Mouse (Mus musculus) neural tube, embryonic 13.5 days (tissue): Measurements from ENCODE around the gene Foxk1. TPM values are rescaled to one million over a fixed set of nuclear protein-coding genes. Genes with fewer than 3 reads are reported as not detected.

Experiments
- ATAC-seq: fragments of 200-750 bp; cut with Nextera tagmentation; 2 replicates; pipeline ENCODE4 v1.8.0; 2017; ENCODE audit warnings: low read depth, mild to moderate bottlenecking, moderate TSS enrichment, moderate library complexity
- H3K27ac ChIP-seq: fragments of 300-500 bp; sonication (generic); replicated peaks from 2 replicates; pipeline ENCODE4 v1.5.1; 2015; ENCODE audit warnings: moderate library complexity, mild to moderate bottlenecking, inconsistent platforms
- H3K27me3 ChIP-seq: fragments of 300-500 bp; sonication (generic); 2 replicates; pipeline ENCODE4 v1.6.1; 2015; ENCODE audit warnings: mild to moderate bottlenecking, inconsistent platforms
- H3K36me3 ChIP-seq: fragments of 300-500 bp; sonication (generic); 2 replicates; pipeline ENCODE4 v1.6.1; 2015; ENCODE audit warnings: mild to moderate bottlenecking, inconsistent platforms
- H3K4me1 ChIP-seq: fragments of 300-500 bp; sonication (generic); replicated peaks from 2 replicates; pipeline ENCODE4 v1.6.1; 2015; ENCODE audit warnings: inconsistent platforms
- H3K4me2 ChIP-seq: fragments of 300-500 bp; sonication (generic); 2 replicates; pipeline ENCODE4 v1.6.1; 2015; ENCODE audit warnings: inconsistent platforms, mild to moderate bottlenecking, moderate library complexity
- H3K4me3 ChIP-seq: fragments of 300-500 bp; sonication (generic); 2 replicates; pipeline ENCODE4 v1.5.1; 2015; ENCODE audit warnings: mild to moderate bottlenecking, inconsistent platforms
- H3K9ac ChIP-seq: fragments of 300-500 bp; sonication (generic); 2 replicates; pipeline ENCODE4 v1.6.1; 2015; ENCODE audit warnings: moderate library complexity, mild to moderate bottlenecking, inconsistent platforms
- H3K9me3 ChIP-seq: fragments of 300-500 bp; sonication (generic); 2 replicates; pipeline ENCODE4 v1.6.1; 2016; ENCODE audit warnings: inconsistent platforms
- WGBS: fragments of 180-500 bp; shearing (Covaris S2); methylation state at CpG from one replicate; pipeline ENCODE4 v1.1.7; 2015; 5-methylcytosine and 5-hydroxymethylcytosine counted together
- polyA plus RNA-seq: library from polyadenylated mRNA; unstranded; fragments of >200 nt; fragmentation: Nextera tagmentation; extraction: Ambion mirVana; gene quantifications from 2 replicates; pipeline ENCODE4 v1.2.1, GENCODE M21; 2015

Gene Foxk1
- polyA plus RNA-seq, 1 experiment from 2014 or later: 7.2 TPM

DNA sequence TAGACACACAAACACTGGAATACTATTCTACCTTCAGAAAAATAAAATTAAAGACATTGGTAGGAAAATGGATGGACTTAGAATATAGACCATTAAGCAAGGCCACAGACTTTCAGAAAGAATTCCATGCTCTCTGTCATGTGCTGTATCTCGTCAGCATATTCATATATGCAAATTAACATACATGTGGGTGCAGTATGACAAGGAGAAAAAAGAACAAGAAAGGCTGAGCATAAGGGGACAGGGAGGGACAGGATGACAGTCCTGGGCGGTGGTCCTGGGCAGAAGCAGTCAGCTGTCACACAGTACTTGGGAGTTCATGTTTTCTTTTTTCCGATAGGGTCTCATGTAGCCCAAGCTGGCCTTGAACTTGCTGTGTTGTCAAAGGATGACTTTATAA is 22.4 kb downstream of the Foxk1 start:
- peaks cover 51% of the 10 kb centered on the region for H3K4me1 ChIP-seq
- 44% methylated on average over 3 of the region's 3 CpGs for WGBS

DNA sequence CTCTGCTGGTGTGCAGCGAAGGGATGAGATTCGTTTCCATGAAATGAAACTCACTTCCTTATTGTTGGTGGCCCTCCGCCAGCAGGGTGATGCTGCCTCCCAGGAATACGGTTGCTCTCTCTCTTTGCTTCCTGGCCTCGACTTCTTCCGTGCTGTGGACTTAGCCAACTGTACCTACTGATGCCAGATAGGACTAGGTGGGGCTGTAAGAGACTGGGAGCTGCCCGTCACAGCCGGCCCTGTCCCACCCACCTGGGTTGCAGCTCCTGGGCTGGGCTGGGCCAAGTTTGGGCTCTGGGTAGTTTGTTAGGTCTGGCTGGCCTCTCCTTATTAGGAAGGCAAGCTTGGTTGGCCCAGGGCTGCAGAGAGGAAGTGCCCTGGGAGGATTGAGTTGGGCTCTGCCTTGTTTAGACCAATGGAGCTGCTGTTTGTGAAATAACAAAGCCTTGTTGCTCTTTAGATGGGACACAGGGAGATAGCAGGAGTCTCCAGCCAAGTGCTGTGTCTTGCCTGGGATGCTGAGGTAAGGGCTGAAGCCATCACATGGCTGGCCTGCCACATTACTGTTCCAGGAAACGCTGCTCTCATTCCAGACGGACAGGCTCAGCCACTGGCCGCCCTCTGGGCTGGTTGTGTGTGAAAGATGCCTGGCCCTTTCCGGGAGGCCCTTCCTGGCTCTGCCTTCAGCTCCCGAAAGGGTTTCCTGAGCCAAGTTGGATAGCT is 23.5 kb downstream of the Foxk1 start:
- Histone ChIP-seq H3K9ac (0 out of 2 replicates have a peak overlapping the region, but pooled peaks have one; percentile 22), H3K36me3 (peaks cover 10% of the 10 kb centered on the region), H3K4me3 (no peak overlapping the region), H3K4me2 (no peak overlapping the region), H3K4me1 (peaks cover 52% of the 10 kb centered on the region), H3K27ac (peak overlapping the region; percentile 59), H3K9me3 (no peaks in the 10 kb centered on the region), H3K27me3 (no peaks in the 10 kb centered on the region)
- ATAC-seq: 0 out of 2 replicates have a peak, but pooled peaks have one; percentile 21
- WGBS: 78% methylated on average over 13 of the region's 13 CpGs

More for the DNA sequence above, 22.4 kb downstream of the Foxk1 start:
- H3K4me3 ChIP-seq: no peak overlapping the region
- no peak overlapping the region for H3K4me2 ChIP-seq
- H3K27ac ChIP-seq: no peak overlapping the region; the same call in 1 of the 2 replicates
- H3K9me3 ChIP-seq: no peaks in the 10 kb centered on the region
- H3K36me3 ChIP-seq: peaks cover 16% of the 10 kb centered on the region
- H3K27me3 ChIP-seq: no peaks in the 10 kb centered on the region
- H3K9ac ChIP-seq: no peak overlapping the region
- ATAC-seq: no peak

GRCm38 (mm10) chr5:142426476-142426875 is 25.2 kb downstream of the Foxk1 start:
- H3K9ac ChIP-seq: no peak overlapping the region
- H3K4me3 ChIP-seq: no peak overlapping the region
- no peaks in the 10 kb centered on the region for H3K9me3 ChIP-seq
- H3K27me3 ChIP-seq: no peaks in the 10 kb centered on the region
- no peaks in the 10 kb centered on the region; the same call in 1 of the 2 replicates for H3K36me3 ChIP-seq
- ATAC-seq: no peak
- 80% methylated on average over 2 of the region's 2 CpGs for WGBS
- no peak overlapping the region for H3K27ac ChIP-seq
- peaks cover 69% of the 10 kb centered on the region for H3K4me1 ChIP-seq
- H3K4me2 ChIP-seq: no peak overlapping the region

DNA sequence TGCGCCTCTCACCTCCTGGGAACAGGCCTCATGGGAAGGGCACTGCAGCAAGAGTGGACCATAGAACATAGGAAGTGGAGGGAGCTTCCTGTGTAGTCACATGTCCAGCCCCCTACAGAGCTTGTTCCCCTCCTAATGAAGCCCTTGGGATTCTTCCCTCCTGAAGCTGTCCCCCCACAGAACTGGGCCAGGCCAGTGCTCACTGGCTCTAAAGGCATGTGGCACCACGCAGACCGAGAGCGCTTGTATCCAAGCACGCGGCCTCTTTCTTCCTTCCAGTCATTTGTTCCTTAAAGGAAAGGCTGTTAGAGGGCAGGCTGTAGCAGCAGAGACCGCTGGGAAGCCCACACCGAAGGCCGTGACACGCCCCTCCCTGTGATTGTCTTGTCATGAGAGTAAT is 26.6 kb downstream of the Foxk1 start:
- Histone ChIP-seq H3K4me1 (peaks cover 73% of the 10 kb centered on the region), H3K27ac (no peak overlapping the region)

DNA sequence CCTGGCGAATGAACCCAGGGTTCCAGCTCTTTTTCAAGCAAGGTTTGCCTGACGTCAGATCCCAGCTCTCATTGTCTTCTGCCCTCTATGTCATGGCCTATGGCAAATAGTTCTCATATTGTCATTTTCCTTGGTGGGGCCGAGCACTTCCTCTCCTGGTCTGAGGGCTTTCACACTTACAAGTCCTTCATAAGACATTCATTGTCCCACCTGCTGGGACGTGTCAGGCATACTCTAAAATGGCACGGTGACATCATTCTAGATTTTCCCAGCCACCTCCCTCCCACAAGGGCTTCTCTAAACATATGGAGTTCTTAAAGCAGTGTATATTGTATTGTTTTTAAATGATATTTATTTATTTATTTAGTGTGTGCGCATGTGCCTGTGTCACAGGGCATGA is 27.4 kb downstream of the Foxk1 start:
- no peak overlapping the region for H3K4me2 ChIP-seq
- peaks cover 73% of the 10 kb centered on the region for H3K4me1 ChIP-seq
- no peak overlapping the region for H3K9ac ChIP-seq
- H3K9me3 ChIP-seq: no peaks in the 10 kb centered on the region
- no peaks in the 10 kb centered on the region; the same call in 1 of the 2 replicates for H3K36me3 ChIP-seq
- no peak for ATAC-seq
- H3K27ac ChIP-seq: no peak overlapping the region
- H3K27me3 ChIP-seq: no peaks in the 10 kb centered on the region
- no peak overlapping the region for H3K4me3 ChIP-seq
- 68% methylated on average over 6 of the region's 6 CpGs for WGBS

More for the DNA sequence above, 26.6 kb downstream of the Foxk1 start:
- Histone ChIP-seq H3K9ac (no peak overlapping the region), H3K4me3 (no peak overlapping the region), H3K36me3 (no peaks in the 10 kb centered on the region; the same call in 1 of the 2 replicates), H3K27me3 (no peaks in the 10 kb centered on the region), H3K4me2 (no peak overlapping the region), H3K9me3 (no peaks in the 10 kb centered on the region)
- WGBS: 38% methylated on average over 10 of the region's 10 CpGs
- no peak for ATAC-seq

DNA sequence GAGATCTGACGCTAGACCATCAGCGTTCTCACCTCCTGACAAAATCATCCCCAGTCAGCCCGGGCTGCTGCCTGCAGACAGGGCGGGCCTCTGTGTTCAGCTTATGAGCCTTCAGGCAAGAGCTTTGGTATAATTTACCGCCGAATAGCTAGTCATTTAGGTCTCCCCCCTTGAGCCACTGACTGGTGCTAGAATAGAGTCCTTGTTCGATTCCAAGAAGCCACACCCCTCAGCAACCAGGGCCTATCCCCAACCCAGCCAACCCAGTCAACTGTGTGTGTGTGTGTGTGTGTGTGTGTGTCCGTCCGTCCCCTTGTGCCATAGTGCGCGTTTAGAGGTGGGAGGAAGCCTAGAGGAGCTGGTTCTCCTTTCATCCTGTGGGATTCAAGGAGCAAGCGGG is 29.7 kb downstream of the Foxk1 start:
- Histone ChIP-seq H3K27me3 (no peaks in the 10 kb centered on the region), H3K36me3 (peaks cover 13% of the 10 kb centered on the region), H3K4me1 (peaks cover 61% of the 10 kb centered on the region), H3K9ac (no peak overlapping the region), H3K4me2 (no peak overlapping the region), H3K4me3 (no peak overlapping the region), H3K9me3 (no peaks in the 10 kb centered on the region), H3K27ac (no peak overlapping the region)
- 58% methylated on average over 12 of the region's 12 CpGs for WGBS
- ATAC-seq: no peak

DNA sequence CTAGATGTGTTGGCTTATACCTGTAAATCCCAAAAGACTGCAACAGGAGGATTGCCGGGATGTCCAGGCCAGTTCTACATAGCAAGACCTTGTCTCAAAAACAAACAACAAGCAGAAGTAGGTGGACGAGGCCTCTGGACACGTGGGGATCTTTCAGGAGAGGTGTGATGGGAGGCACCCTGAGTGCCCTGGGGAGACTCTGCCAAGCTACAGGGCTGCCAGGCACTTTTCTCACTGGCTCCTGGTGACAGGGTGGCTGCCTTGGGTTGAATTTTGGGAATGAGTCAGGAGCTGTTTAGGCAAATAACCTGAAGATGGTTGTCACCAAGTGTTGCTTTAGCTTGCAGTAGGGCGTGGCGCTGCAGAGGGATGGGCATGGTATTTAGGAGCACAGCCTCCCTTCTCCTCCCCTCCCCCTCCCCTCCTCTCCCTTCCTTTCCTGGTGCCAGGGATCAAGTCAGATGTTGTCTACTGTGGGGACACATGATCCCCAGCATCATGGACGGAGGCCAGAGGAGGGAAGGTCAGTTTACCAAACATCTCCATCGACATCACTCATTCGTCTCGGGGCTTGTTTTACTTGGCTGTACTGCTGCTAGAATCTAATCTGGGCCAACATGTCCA is 30.6 kb downstream of the Foxk1 start:
- Histone ChIP-seq H3K27me3 (no peaks in the 10 kb centered on the region), H3K4me2 (no peak overlapping the region)
- 81% methylated on average over 9 of the region's 9 CpGs for WGBS

DNA sequence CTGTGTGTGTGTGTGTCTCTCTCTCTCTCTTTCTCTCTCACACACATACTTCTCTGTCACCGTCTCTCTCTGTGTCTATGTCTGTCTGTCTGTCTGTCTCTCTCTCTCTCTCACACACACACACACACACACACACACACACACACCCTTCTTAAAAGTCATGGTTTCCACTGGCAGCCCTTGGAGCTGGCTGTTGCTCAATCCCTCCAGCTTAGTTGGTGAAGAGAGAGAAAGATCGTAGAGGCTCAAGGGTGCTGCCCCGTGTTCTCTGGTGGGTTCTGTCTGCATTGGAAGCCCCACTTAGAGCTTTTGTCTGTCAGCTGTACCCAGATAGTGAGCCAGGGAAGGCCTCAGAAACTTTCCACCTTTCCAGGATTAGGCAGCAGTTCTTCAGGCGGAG is 31.4 kb downstream of the Foxk1 start:
- Histone ChIP-seq H3K4me3 (no peak overlapping the region), H3K4me2 (no peak overlapping the region), H3K27ac (no peak overlapping the region), H3K4me1 (peaks cover 52% of the 10 kb centered on the region), H3K36me3 (peaks cover 22% of the 10 kb centered on the region), H3K27me3 (no peaks in the 10 kb centered on the region), H3K9ac (no peak overlapping the region), H3K9me3 (no peaks in the 10 kb centered on the region)
- WGBS: 93% methylated on average over 4 of the region's 4 CpGs
- ATAC-seq: no peak

More for the DNA sequence above, 30.6 kb downstream of the Foxk1 start:
- Histone ChIP-seq H3K9ac (no peak overlapping the region; the same call in 1 of the 2 replicates), H3K27ac (no peak overlapping the region), H3K4me1 (peaks cover 56% of the 10 kb centered on the region), H3K9me3 (no peaks in the 10 kb centered on the region), H3K4me3 (no peak overlapping the region), H3K36me3 (peaks cover 21% of the 10 kb centered on the region)
- ATAC-seq: no peak

- no peak overlapping the region for H3K4me3 ChIP-seq
Observed at GRCm38 (mm10) chr5:142434052-142434451, 32.8 kb downstream of the Foxk1 start.

GRCm38 (mm10) chr5:142435736-142436135 is 34.4 kb downstream of the Foxk1 start:
- no peak for ATAC-seq
- H3K27ac ChIP-seq: no peak overlapping the region
- H3K9ac ChIP-seq: no peak overlapping the region
- 97% methylated on average over 15 of the region's 15 CpGs for WGBS
- no peak overlapping the region for H3K4me2 ChIP-seq
- no peak overlapping the region for H3K4me3 ChIP-seq
- H3K9me3 ChIP-seq: no peaks in the 10 kb centered on the region
- peaks cover 59% of the 10 kb centered on the region for H3K4me1 ChIP-seq
- H3K27me3 ChIP-seq: no peaks in the 10 kb centered on the region
- peaks cover 30% of the 10 kb centered on the region for H3K36me3 ChIP-seq

More at GRCm38 (mm10) chr5:142434052-142434451, 32.8 kb downstream of the Foxk1 start:
- peaks cover 51% of the 10 kb centered on the region for H3K4me1 ChIP-seq
- no peak overlapping the region for H3K9ac ChIP-seq
- WGBS: 72% methylated on average over 5 of the region's 5 CpGs
- H3K4me2 ChIP-seq: no peak overlapping the region
- no peaks in the 10 kb centered on the region for H3K27me3 ChIP-seq
- peaks cover 30% of the 10 kb centered on the region for H3K36me3 ChIP-seq
- ATAC-seq: no peak
- no peaks in the 10 kb centered on the region for H3K9me3 ChIP-seq
- H3K27ac ChIP-seq: no peak overlapping the region

DNA sequence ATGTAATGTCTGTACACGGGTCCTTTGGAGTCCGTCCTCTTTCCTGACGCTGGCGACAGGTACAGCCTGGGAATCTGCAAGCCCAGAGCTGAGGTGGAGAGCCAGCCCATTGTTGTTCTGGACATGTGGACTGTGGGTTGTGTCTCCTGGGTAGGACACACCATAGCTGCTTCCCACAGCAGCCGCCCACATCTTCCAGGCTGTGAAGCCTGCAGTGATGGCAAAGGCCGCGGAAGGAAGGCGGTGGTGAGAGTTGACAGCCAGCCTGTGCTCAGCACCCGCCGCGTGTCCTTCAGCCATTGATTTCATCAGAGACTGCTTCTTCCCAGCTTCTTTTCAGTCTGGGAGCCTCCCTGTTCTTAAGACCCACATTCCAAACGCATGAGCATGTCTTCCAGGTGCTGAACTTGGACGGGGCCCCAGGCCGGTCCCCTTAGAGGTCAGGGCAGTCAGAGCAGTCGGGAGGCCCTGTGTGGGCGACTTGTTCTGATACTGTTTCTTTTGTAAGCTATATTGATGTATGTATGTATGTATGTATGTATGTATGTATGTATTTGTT is 37.2 kb downstream of the Foxk1 start:
- 89% methylated on average over 16 of the region's 16 CpGs for WGBS
- H3K4me3 ChIP-seq: no peak overlapping the region
- H3K4me1 ChIP-seq: peaks cover 59% of the 10 kb centered on the region
- H3K27ac ChIP-seq: no peak overlapping the region
- ATAC-seq: no peak
- peaks cover 30% of the 10 kb centered on the region for H3K36me3 ChIP-seq
- H3K4me2 ChIP-seq: no peak overlapping the region
- no peak overlapping the region for H3K9ac ChIP-seq
- no peaks in the 10 kb centered on the region for H3K27me3 ChIP-seq
- no peaks in the 10 kb centered on the region for H3K9me3 ChIP-seq

DNA sequence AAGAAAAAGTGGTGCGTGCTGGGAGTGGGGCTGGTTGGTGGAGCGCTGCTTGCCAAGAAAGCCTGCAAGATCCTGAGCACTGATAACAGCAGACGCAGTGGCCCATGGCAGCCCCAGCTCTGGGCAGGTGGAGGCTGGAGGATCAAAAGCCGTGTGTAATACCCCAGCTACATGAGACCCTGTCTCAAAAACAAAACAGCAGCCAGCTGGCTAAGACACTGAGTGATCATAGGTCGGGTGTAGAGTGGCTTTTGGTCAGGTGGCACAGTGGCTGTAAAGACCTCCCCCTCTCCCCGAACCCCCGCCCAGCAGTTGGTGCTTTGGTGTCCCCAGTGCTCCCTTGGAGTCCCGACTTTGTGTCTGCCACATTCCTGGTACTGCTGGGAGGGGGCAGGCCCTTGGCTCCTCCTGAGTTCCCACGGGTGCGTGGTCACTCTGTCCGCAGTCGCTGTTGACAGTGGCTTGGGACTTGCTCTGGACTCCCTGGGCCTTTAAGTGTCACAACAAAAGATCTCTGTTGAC is 38.7 kb downstream of the Foxk1 start:
- H3K36me3 ChIP-seq: peaks cover 28% of the 10 kb centered on the region
- ATAC-seq: peak; percentile 68
- no peaks in the 10 kb centered on the region for H3K9me3 ChIP-seq
- H3K4me2 ChIP-seq: peak overlapping the region; percentile 49
- H3K27me3 ChIP-seq: no peaks in the 10 kb centered on the region
- peak overlapping the region; percentile 87 for H3K27ac ChIP-seq
- peaks cover 64% of the 10 kb centered on the region for H3K4me1 ChIP-seq
- peak overlapping the region; percentile 20 for H3K4me3 ChIP-seq
- H3K9ac ChIP-seq: peak overlapping the region; percentile 27
- WGBS: 3% methylated on average over 12 of the region's 12 CpGs
